Mouse (Mus musculus): ENCODE results near the gene Erbin. TPM values are rescaled to one million over a fixed set of nuclear protein-coding genes. Genes with fewer than 3 reads are reported as not detected.

Erbin gene
- polyA plus RNA-seq, 3 experiments from 2014 or later: 34.4 to 45.8 (median 43.1) TPM

GRCm38 (mm10) chr13:103910598-103910997 lies 9.7 kb downstream of the Erbin start:
- ATAC-seq: no peak

DNA sequence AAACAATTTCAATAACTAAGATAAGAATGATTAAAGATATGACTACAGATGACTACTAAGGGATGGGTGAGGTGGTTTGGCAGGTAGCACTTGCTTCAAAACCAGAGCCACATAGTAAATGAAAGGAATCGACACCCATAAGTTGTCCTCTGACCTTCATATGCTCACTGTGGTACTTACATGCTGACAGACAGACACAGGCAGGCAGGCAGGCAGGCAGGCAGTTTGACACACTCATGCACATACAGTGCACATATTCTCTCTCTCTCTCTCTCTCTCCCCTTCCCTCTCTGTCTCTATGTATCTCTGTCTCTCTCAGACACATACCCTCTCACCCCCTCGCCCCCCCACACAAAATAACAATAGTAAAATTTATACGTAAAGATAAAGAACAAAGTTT lies 10.4 kb downstream of the Erbin start:
- peak; percentile 23 for ATAC-seq

- no peak for ATAC-seq
Measured at GRCm38 (mm10) chr13:103900015-103900414, 20.3 kb downstream of the Erbin start.

DNA sequence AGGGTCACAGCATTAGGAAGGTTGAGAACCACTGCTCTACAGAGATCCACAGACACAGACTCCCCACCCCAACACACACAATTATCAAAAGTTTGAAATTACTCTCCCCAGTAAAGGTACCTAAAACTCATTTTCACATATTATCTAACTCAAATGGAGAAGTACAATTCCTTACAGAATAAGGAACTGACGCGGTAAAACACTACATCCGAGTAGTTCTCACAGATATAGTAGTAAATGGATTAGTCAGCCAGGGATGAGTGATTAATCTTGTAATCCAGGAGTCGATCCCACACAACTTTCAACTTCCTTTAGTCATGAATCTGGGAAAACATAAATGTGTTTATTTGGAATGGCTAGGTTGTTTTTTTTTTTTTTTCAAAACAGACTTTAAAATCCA lies 22.7 kb downstream of the Erbin start:
- no peak for ATAC-seq

- ATAC-seq: no peak
Measured at GRCm38 (mm10) chr13:103893065-103893464, 27.2 kb downstream of the Erbin start.

DNA sequence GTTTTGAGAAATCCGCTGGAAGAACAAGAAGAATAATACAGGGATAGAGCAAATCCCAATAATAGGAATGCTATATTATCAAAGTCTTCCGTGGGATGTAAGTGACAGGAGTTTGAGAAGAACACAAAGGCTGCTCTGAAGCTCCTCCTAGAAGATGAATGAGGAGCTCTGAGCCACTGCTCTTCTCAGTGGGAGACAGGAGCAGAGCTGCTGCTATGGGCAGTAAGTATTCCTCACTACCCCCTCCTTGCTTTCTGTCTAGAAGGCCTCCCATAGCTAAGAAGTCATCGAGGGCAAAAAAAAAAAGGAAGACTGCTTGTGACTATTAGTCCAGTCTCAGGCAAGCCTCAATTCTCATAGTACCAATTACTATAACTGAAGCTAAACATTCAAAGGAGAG lies 30.3 kb downstream of the Erbin start:
- no peak for ATAC-seq

DNA sequence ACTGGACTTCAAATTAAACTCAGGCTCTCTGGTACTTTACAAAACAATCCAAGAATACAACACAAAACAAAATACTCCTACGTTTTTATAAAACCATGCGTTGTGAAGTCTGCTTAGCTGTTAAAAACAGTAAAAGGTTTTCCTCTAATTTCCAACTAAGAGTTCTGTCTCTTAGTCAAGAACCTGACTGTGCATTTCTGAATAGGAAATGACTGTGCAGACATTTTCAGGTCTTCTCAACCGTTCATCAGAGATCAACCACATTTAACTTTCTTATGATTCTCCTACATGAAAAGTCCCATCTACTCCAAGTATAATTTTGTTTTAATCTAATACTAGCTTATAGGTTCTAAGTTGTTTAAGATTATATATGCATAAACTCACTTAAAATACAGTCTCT lies 33.8 kb downstream of the Erbin start:
- ATAC-seq: no peak

DNA sequence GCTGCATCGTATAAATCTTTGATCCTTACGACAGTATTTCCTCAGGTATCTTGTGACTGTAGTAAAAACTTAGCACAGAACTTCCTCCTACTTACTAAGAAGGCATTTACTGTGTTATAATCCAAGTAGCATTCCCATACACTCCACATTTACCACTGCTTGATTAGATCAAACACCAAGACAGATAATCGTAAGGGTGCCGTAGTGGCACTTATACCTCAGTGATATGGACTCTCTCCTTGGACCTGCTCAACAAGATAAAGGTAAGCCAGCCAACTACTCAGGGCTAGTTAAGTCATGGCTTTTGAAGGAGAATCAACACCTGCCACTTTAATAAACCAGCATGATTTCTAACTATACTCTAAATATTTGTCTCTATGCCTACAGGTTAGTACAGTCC lies 39.1 kb downstream of the Erbin start:
- ATAC-seq: no peak

DNA sequence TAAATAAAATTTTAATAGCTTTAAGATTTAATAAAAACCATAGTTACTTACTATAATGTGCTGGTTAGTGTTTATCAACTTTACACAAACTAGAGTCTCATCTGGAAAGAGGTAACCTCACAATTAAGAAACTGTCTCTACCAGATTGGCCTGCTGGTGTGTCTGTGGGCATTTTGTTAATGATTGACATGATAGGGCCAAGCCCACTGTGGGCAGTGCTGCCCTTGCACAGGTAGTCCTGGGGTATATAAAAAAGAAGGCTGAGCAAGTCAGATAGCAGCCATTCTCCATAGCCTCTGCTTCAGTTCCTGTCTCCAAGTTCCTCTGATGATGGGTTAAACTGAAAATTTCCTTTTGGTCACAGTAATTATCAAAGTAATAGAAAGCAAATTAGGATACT lies 43.6 kb downstream of the Erbin start:
- ATAC-seq: no peak

GRCm38 (mm10) chr13:103875823-103876514 lies 44.3 kb downstream of the Erbin start:
- ATAC-seq: no peak

DNA sequence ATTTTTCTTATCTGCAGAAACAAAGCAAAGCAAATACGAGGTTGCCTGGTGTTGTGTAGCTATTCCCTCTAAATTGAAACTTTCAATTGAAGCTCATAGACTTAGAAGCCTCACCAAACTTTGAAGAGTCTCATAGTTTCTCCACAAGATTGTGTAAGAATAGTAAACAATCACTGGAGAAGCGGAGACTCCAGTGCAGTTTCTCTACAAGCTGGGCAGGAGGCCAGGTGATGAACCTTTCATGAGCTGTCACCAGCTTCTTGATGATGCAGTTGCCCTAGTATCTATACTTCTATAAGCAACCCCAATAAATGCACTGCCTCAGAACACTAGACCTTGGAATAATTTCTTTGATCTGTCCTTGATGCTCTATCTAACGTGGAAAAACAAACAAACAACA lies 49.5 kb downstream of the Erbin start:
- no peak for ATAC-seq

- no peak for ATAC-seq
Measured at GRCm38 (mm10) chr13:103870117-103870516, 50.2 kb downstream of the Erbin start.

- peak; percentile 32 for ATAC-seq
Measured at GRCm38 (mm10) chr13:103868875-103869274, 51.4 kb downstream of the Erbin start.

DNA sequence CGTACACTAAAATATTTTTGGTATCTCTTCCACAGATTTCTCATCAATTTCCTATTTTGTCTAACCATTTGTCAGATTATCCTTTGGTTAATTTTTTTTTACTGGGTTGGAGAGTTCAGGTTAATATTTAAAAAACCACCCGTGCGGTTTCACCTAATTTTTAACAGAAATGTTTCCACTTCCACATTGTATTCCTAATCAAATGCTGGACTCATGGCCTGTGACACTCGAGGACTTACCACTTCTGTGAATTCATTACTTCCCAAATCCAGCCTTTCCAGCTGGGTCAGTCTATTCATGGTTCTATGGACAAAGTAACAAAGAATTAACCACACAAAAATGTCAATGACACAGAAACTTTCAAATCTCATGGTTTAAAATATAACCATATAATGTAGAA lies 58.3 kb downstream of the Erbin start:
- ATAC-seq: no peak

GRCm38 (mm10) chr13:103859041-103859440 lies 61.3 kb downstream of the Erbin start:
- no peak for ATAC-seq

- no peak for ATAC-seq
Measured at GRCm38 (mm10) chr13:103847614-103848013, 72.7 kb downstream of the Erbin start.

- ATAC-seq: peak; percentile 65
Measured at GRCm38 (mm10) chr13:103841287-103842201, 78.8 kb downstream of the Erbin start.

GRCm38 (mm10) chr13:103838619-103839018 lies 81.7 kb downstream of the Erbin start:
- no peak for ATAC-seq

- no peak for ATAC-seq
Measured at GRCm38 (mm10) chr13:103829623-103830135, 90.6 kb downstream of the Erbin start.

DNA sequence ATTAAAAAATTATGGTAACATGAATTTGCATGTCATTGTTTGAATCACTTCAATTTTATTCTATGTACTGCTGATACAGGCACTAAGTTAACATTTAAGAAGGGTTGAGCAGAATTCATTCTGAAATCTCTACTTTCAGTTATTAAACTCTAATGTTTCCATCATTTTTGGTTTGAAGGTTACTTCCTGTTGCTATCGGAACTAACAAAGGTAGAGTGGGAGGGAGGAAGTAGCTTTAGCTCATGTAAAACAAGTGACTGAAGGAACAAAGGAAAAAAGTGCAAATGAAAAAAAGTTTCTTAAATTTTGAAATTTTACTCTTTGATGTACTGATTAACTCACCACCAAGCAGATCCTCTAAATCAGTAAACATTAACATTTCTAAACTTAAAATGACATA lies 98.0 kb downstream of the Erbin start:
- ATAC-seq: peak; percentile 80

DNA sequence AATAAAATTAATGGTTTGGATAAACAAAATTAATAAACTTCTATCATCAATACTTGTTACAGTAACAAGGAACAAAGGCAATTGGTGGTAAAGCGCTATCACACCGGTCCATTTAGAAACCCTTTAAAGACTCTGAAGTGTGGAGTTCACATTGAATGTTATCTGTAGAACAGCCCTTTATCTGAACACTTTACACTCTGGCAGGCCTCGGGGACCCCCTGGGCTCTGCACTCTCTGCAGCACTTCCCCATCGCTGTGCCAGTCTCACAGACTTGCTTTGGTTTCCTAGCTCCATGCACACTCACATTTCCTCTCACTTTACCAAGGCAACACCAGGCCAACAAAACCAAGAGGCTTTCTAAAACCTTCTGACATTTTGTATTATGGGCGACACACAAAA lies 100.9 kb downstream of the Erbin start:
- ATAC-seq: no peak

- ATAC-seq: no peak
Measured at GRCm38 (mm10) chr13:103817935-103818334, 102.4 kb downstream of the Erbin start.

GRCm38 (mm10) chr13:103807464-103807863 lies 112.8 kb downstream of the Erbin start:
- ATAC-seq: no peak
